Mouse (Mus musculus): ENCODE measurements around the gene Jph4. TPM values are rescaled to one million over a fixed set of nuclear protein-coding genes. Genes with fewer than 3 reads are reported as not detected.

Jph4 gene
- 0.06 and 0.07 TPM in 2 replicates for polyA plus RNA-seq (2015; fragmentation: Nextera tagmentation; extraction: Ambion mirVana)

GRCm38 (mm10) chr14:55116425-55117200 lies at the start of gene Jph4:
Jph4 (minus strand) TSS chr14:55116935.
- Histone ChIP-seq H3K4me3 (replicated peaks) (no peak within 1 kb of the TSS), H3K9ac (no peak within 1 kb of the TSS), H3K27me3 (peaks cover 68% of the 10 kb centered on the region), H3K4me1 (replicated peaks) (peaks cover 12% of the 10 kb centered on the region), H3K9me3 (replicated peaks) (no peaks in the 10 kb centered on the region), H3K4me2 (peak within 1 kb of the TSS; percentile 73; the same call in 1 of the 2 replicates), H3K27ac (no peak within 1 kb of the TSS), H3K36me3 (no peaks in the 10 kb centered on the region)
- no peak for ATAC-seq (ENCODE audit: low read depth)
- no peak for DNase-seq
- 12% methylated on average over 21 of the region's 21 CpGs for WGBS (ENCODE audit: insufficient replicate concordance)

GRCm38 (mm10) chr14:55164172-55164806 lies 47.6 kb upstream of the Jph4 start:
- no peak overlapping the region for H3K4me2 ChIP-seq
- no peaks in the 10 kb centered on the region for H3K9me3 ChIP-seq (replicated peaks)
- H3K4me3 ChIP-seq (replicated peaks): no peak overlapping the region
- 0 out of 2 replicates have a peak, but pooled peaks cover 5% of the 10 kb centered on the region for H3K27me3 ChIP-seq
- no peaks in the 10 kb centered on the region for H3K36me3 ChIP-seq
- H3K4me1 ChIP-seq (replicated peaks): peaks cover 4% of the 10 kb centered on the region; the same call in 1 of the 2 replicates
- H3K9ac ChIP-seq: no peak overlapping the region
- WGBS (ENCODE audit: insufficient replicate concordance): 65% methylated on average over 5 of the region's 5 CpGs
- no peak for ATAC-seq (ENCODE audit: low read depth)
- no peak overlapping the region for H3K27ac ChIP-seq
- no peak for DNase-seq

DNA sequence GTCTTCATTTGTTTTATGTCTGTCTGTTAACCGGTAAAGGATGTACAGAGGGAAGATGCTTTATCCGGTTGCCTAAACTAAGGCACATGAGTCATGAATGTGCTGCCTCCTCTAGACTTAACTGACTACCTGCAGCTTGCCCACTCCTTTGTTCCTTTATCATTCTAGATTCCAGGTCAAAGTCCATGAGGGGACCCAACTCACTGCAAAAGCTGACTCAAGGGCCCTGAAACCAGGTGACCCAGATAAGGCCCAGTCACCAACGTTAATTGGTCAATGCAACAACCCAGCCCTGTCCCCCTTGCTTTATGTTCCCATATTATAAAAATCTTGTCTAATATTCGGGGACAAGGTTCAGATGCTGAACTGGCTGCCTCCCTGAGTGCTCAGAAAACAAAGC lies 45.4 kb upstream of the Jph4 start:
- no peaks in the 10 kb centered on the region for H3K9me3 ChIP-seq (replicated peaks)
- no peak overlapping the region for H3K4me3 ChIP-seq (replicated peaks)
- no peak for ATAC-seq (ENCODE audit: low read depth)
- peaks cover 4% of the 10 kb centered on the region; the same call in 1 of the 2 replicates for H3K4me1 ChIP-seq (replicated peaks)
- no peaks in the 10 kb centered on the region for H3K36me3 ChIP-seq
- H3K27ac ChIP-seq: no peak overlapping the region
- no peak overlapping the region for H3K9ac ChIP-seq
- H3K4me2 ChIP-seq: no peak overlapping the region
- DNase-seq: no peak
- 61% methylated on average over 4 of the region's 4 CpGs for WGBS (ENCODE audit: insufficient replicate concordance)
- 0 out of 2 replicates have a peak, but pooled peaks cover 2% of the 10 kb centered on the region for H3K27me3 ChIP-seq

DNA sequence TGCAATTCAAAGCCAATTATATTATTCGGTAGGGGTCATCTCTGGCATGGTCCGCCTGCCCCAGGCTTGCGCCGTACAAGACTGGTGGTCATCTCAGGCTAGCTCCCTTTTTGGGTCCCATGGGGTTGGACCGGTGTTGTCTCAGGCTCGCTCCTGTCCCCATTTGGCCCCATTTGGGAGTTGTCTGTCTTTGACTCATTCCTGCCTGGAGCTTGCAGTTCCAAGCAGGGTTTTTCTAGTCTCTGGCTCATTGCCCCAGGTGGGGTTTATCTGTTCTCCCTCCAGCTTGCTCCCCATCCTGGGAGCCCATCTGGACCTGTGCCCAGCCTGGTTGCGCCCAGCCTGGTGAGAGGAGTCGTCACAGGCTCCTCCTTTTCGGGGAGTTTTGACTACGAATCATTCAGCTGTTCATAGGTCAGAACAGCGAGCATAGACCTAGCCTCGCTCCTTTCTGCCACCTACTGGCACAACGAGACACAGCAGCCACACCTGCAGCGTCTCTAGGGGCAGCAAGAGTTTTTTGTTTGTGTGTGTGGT lies 44.4 kb upstream of the Jph4 start:
- ATAC-seq (ENCODE audit: low read depth): no peak
- 27% methylated on average over 14 of the region's 14 CpGs for WGBS (ENCODE audit: insufficient replicate concordance)
- no peak overlapping the region for H3K4me3 ChIP-seq (replicated peaks)
- H3K4me1 ChIP-seq (replicated peaks): peaks cover 4% of the 10 kb centered on the region; the same call in 1 of the 2 replicates
- peak overlapping the region; percentile 40 for H3K4me2 ChIP-seq
- no peaks in the 10 kb centered on the region for H3K9me3 ChIP-seq (replicated peaks)
- H3K27me3 ChIP-seq: 0 out of 2 replicates have a peak, but pooled peaks cover 2% of the 10 kb centered on the region
- 0 out of 2 replicates have a peak overlapping the region, but pooled peaks have one; percentile 26 for H3K9ac ChIP-seq
- no peak overlapping the region for H3K27ac ChIP-seq
- peak; percentile 60 for DNase-seq
- H3K36me3 ChIP-seq: no peaks in the 10 kb centered on the region

GRCm38 (mm10) chr14:55160251-55161071 lies 43.7 kb upstream of the Jph4 start:
- Histone ChIP-seq H3K36me3 (no peaks in the 10 kb centered on the region), H3K4me1 (replicated peaks) (peaks cover 4% of the 10 kb centered on the region; the same call in 1 of the 2 replicates), H3K4me2 (no peak overlapping the region), H3K4me3 (replicated peaks) (no peak overlapping the region), H3K27ac (no peak overlapping the region), H3K9ac (no peak overlapping the region), H3K27me3 (0 out of 2 replicates have a peak, but pooled peaks cover 2% of the 10 kb centered on the region), H3K9me3 (replicated peaks) (no peaks in the 10 kb centered on the region)
- DNase-seq (no peak), ATAC-seq (ENCODE audit: low read depth) (no peak)
- 46% methylated on average over 7 of the region's 10 CpGs for WGBS (ENCODE audit: insufficient replicate concordance)

DNA sequence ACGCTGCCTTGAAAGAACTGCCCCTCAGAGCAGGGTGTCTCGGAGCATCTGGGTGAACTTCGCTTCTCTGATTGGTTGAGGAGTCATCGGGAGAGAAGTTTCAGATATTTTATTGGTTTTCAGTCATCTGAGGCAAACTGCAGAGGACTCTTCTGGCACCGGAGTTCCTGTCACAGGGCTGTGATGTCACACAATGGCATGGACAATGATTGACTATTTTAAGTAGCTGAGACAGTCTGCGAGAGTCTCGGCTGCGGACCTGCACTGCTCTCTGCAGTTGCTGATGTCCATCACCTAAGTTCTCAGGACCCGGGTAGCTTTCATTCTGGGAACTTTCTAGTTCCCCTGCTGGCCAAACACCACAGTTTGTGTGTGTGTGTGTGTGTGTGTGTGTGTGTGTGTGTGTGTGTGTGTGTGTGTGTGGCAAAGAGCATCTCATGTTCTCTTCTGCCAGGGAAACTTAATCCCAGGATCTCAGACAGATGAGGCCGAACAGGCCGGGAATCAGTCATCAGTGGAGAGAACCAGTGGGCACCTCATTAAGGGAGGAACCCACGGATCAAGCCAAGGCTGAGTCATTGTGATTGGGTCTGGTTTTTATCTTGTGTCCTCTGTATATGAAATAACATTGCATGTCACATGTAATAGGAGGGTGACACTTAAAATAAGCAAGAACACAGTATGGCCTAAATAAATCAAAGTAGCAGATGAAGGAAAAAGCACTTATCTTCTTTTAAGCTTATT lies 40.8 kb upstream of the Jph4 start:
- H3K36me3 ChIP-seq: no peaks in the 10 kb centered on the region
- ATAC-seq (ENCODE audit: low read depth) (no peak), DNase-seq (no peak)
- no peak overlapping the region for H3K4me2 ChIP-seq
- H3K27me3 ChIP-seq: no peaks in the 10 kb centered on the region
- no peak overlapping the region for H3K9ac ChIP-seq
- no peaks in the 10 kb centered on the region for H3K9me3 ChIP-seq (replicated peaks)
- no peak overlapping the region for H3K4me3 ChIP-seq (replicated peaks)
- WGBS (ENCODE audit: insufficient replicate concordance): 49% methylated on average over 12 of the region's 12 CpGs
- no peak overlapping the region for H3K27ac ChIP-seq
- peaks cover 4% of the 10 kb centered on the region; the same call in 1 of the 2 replicates for H3K4me1 ChIP-seq (replicated peaks)

GRCm38 (mm10) chr14:55152951-55153481 lies 36.3 kb upstream of the Jph4 start:
- no peaks in the 10 kb centered on the region for H3K36me3 ChIP-seq
- 0 out of 2 replicates have a peak, but pooled peaks cover 4% of the 10 kb centered on the region for H3K4me1 ChIP-seq (replicated peaks)
- DNase-seq: no peak
- H3K4me2 ChIP-seq: no peak overlapping the region
- no peaks in the 10 kb centered on the region for H3K27me3 ChIP-seq
- no peak overlapping the region for H3K27ac ChIP-seq
- H3K9ac ChIP-seq: no peak overlapping the region
- 76% methylated on average over 16 of the region's 16 CpGs for WGBS (ENCODE audit: insufficient replicate concordance)
- no peaks in the 10 kb centered on the region for H3K9me3 ChIP-seq (replicated peaks)
- no peak for ATAC-seq (ENCODE audit: low read depth)
- H3K4me3 ChIP-seq (replicated peaks): no peak overlapping the region

DNA sequence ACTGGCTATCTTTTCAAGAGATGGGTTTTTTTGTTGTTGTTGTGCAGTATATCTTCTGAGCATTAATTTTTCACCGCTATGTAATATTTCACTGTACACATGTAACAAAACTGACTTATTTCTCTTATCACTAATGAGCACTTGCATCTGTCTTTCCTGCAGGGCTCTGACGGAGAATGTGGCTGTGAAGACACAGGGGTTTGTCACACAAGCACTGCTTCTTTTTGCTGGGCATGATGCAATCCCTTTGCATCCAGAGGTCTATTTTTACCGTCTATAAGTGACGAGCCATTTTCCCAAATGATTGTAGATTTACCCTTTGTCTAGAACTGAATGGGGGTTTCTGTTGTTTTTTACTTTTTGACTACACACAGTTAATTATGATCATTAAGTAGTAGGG lies 35.4 kb upstream of the Jph4 start:
- no peak overlapping the region for H3K4me2 ChIP-seq
- DNase-seq: no peak
- no peaks in the 10 kb centered on the region for H3K9me3 ChIP-seq (replicated peaks)
- no peak overlapping the region for H3K9ac ChIP-seq
- H3K4me1 ChIP-seq (replicated peaks): peaks cover 7% of the 10 kb centered on the region
- WGBS (ENCODE audit: insufficient replicate concordance): 46% methylated on average over 4 of the region's 4 CpGs
- no peak overlapping the region for H3K4me3 ChIP-seq (replicated peaks)
- ATAC-seq (ENCODE audit: low read depth): no peak
- no peak overlapping the region for H3K27ac ChIP-seq
- no peaks in the 10 kb centered on the region for H3K36me3 ChIP-seq
- no peaks in the 10 kb centered on the region for H3K27me3 ChIP-seq

DNA sequence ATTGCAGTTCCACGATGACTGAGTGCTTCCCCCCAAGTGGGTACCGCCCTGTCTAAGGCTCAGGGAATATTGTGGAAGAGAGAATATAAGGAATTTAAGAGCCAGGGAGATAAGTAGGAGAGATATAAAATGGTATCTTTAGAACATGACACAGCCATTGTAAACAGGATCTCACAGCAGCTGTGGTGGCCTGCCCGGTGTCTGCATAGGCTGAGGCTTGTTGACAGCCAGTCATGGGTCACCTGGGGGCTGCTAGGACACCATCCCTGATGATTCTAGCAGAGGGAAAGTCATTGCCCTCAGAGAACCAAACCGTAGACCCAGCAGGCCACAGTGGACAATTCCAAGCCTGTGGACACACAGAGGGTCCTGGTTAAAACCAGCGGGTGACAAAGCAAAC lies 34.2 kb upstream of the Jph4 start:
- WGBS (ENCODE audit: insufficient replicate concordance): 65% methylated on average over 5 of the region's 5 CpGs
- no peaks in the 10 kb centered on the region for H3K36me3 ChIP-seq
- DNase-seq (no peak), ATAC-seq (ENCODE audit: low read depth) (no peak)
- H3K27ac ChIP-seq: no peak overlapping the region
- peaks cover 16% of the 10 kb centered on the region for H3K4me1 ChIP-seq (replicated peaks)
- H3K4me2 ChIP-seq: no peak overlapping the region
- H3K27me3 ChIP-seq: no peaks in the 10 kb centered on the region
- no peaks in the 10 kb centered on the region for H3K9me3 ChIP-seq (replicated peaks)
- no peak overlapping the region for H3K9ac ChIP-seq
- no peak overlapping the region for H3K4me3 ChIP-seq (replicated peaks)

DNA sequence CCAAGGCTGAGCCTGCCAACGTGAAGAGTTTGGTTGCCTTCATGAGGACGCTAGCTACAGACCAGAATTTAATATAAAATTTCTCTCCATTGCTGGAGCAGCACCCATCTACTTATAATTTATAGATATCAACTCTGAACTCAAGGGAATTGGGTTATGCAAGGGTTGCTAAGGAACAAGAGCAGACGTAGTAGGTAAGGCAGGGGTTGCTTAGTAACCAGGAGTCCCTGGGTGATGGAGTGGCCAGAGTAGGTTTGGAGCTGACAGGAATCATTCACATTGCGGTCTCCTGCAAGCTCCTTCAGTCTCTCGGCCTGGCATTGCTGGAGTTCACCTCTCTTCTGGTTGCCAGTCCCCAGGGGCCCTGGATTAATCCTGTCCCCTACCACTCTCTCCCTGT lies 32.3 kb upstream of the Jph4 start:
- Histone ChIP-seq H3K4me2 (no peak overlapping the region), H3K27ac (no peak overlapping the region), H3K4me1 (replicated peaks) (peaks cover 26% of the 10 kb centered on the region), H3K36me3 (no peaks in the 10 kb centered on the region), H3K4me3 (replicated peaks) (no peak overlapping the region), H3K9ac (no peak overlapping the region), H3K9me3 (replicated peaks) (no peaks in the 10 kb centered on the region), H3K27me3 (no peaks in the 10 kb centered on the region)
- ATAC-seq (ENCODE audit: low read depth): no peak
- 67% methylated on average over 5 of the region's 5 CpGs for WGBS (ENCODE audit: insufficient replicate concordance)
- DNase-seq: no peak

Measured in liver, embryonic 13.5 days (tissue).